Mouse (Mus musculus) Muller cell, postnatal 12 days (primary cell): Measurements from ENCODE around the gene Dnah2.
"Not testable (repeated sequence)": the region's sequence is repeated elsewhere in the genome, so short reads cannot be mapped to it uniquely, and the experiment has no call there.

Experiments used
- DNase-seq: peaks from one replicate; pipeline ENCODE4 v3.0.0-alpha.2; 2015; ENCODE audit errors: inconsistent ontology term

Gene Dnah2

GRCm38 (mm10) chr11:69530281-69530680 lies 18.6 kb downstream of the Dnah2 start:
- DNase-seq = not testable (repeated sequence)

GRCm38 (mm10) chr11:69528031-69528390 lies 20.9 kb downstream of the Dnah2 start:
- no peak for DNase-seq

GRCm38 (mm10) chr11:69527098-69528030 lies 21.5 kb downstream of the Dnah2 start:
- DNase-seq = peak; percentile 58

GRCm38 (mm10) chr11:69526631-69527030 lies 22.3 kb downstream of the Dnah2 start:
- DNase-seq = no peak

- no peak for DNase-seq
These were observed 23.2 kb downstream of the Dnah2 start for GRCm38 (mm10) chr11:69525661-69526060.

GRCm38 (mm10) chr11:69523651-69524050 lies 25.3 kb downstream of the Dnah2 start:
- no peak for DNase-seq

GRCm38 (mm10) chr11:69521526-69522149 lies 27.3 kb downstream of the Dnah2 start:
- no peak for DNase-seq

- peak; percentile 36 for DNase-seq
These were observed 28.9 kb downstream of the Dnah2 start for GRCm38 (mm10) chr11:69519976-69520375.

GRCm38 (mm10) chr11:69516661-69517060 lies 32.2 kb downstream of the Dnah2 start:
- no peak for DNase-seq

GRCm38 (mm10) chr11:69516151-69516640 lies 32.7 kb downstream of the Dnah2 start:
- DNase-seq = no peak

GRCm38 (mm10) chr11:69513840-69514239 lies 35.1 kb downstream of the Dnah2 start:
- peak; percentile 45 for DNase-seq

GRCm38 (mm10) chr11:69510796-69511496 lies 38.0 kb downstream of the Dnah2 start:
- DNase-seq = no peak

GRCm38 (mm10) chr11:69503863-69504280 lies 45.0 kb downstream of the Dnah2 start:
- DNase-seq = no peak

GRCm38 (mm10) chr11:69501555-69501954 lies 47.4 kb downstream of the Dnah2 start:
- no peak for DNase-seq

GRCm38 (mm10) chr11:69499140-69499539 lies 49.8 kb downstream of the Dnah2 start:
- no peak for DNase-seq

GRCm38 (mm10) chr11:69491711-69492110 lies 57.2 kb downstream of the Dnah2 start:
- DNase-seq = no peak

- DNase-seq = no peak
These were observed 58.0 kb downstream of the Dnah2 start for GRCm38 (mm10) chr11:69490898-69491297.

GRCm38 (mm10) chr11:69487474-69487873 lies 61.4 kb downstream of the Dnah2 start:
- no peak for DNase-seq

GRCm38 (mm10) chr11:69477645-69478044 lies 71.3 kb downstream of the Dnah2 start:
- no peak for DNase-seq

GRCm38 (mm10) chr11:69476802-69477201 lies 72.1 kb downstream of the Dnah2 start:
- no peak for DNase-seq

- DNase-seq = no peak
These were observed 74.2 kb downstream of the Dnah2 start for GRCm38 (mm10) chr11:69474737-69475136.

- DNase-seq = no peak
These were observed 76.2 kb downstream of the Dnah2 start for GRCm38 (mm10) chr11:69472687-69473086.
